Comparison of ENCODE assay signal across 8 mouse cellular contexts in the genomic region with DNA sequence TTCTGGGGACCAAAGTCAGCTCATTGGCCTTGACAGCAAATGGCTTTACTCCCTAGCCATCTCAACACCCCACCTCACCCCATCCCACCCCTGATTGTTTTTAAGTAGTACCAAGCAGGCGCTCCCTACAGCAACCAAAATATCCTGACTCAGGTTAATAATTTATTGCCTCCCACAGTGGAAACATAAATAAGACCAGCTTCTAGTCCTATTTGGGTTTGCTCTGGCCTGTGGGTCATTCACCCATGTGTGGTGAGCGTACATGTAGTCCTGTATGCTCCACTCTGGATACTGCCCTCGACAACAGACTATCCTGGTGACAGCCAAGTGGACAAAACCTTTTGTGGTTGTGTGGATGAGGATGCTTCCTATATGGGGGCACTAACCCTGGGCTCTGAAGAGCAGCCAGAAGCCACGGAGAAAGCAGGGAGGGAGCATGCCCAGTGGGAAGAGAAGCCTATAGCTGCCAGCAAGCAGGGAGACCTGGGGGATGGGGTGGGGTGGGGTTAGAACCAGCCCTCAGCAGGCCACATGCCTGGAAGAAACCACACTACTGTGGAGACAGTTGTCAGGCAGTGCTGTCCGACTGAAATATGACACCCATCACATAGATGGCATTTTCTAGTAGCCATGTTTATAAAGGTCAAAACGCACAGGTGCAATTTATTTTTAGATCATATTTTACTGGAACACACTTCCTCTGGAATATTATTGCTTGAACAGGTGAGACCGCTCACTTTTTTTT.
DNase-seq lines count a peak whose midpoint lies in the region.

No protein-coding gene starts in this region.

- peak; percentile 42 for DNase-seq in cerebellum, adult 9-10 months
- no peak for DNase-seq in cerebellum, adult 11-12 months
- DNase-seq in retina, embryonic 14.5 days (ENCODE audit: low spot score) = peak; percentile 14
- no peak for DNase-seq in retina, postnatal 1 day
- peak; percentile 80 for DNase-seq in kidney, postnatal 14 days
- no peak for DNase-seq in ovary, postnatal 10 days (ENCODE audit: low spot score)
- no peak for DNase-seq in thymus, postnatal 36 days
- no peak for DNase-seq in layer of hippocampus, adult 18-20 months (ENCODE audit: low spot score in 2 of 2)

Comparison
In these comparisons a context has a peak if more than half of its experiments do, and no peak if none do; other contexts are left out.
1. DNase-seq: peak in cerebellum, adult 9-10 months (single experiment), retina, embryonic 14.5 days (single experiment) and kidney, postnatal 14 days (single experiment); none in cerebellum, adult 11-12 months (single experiment), retina, postnatal 1 day (single experiment), ovary, postnatal 10 days (single experiment), thymus, postnatal 36 days (0 of 2) and layer of hippocampus, adult 18-20 months (0 of 2).